Mouse (Mus musculus) limb, embryonic 14.5 days (tissue): ENCODE data around the gene Cdhr2. TPM values are rescaled to one million over a fixed set of nuclear protein-coding genes. Genes with fewer than 3 reads are reported as not detected.

ENCODE experiments used
- ATAC-seq: fragments of 200-750 bp; cut with Nextera tagmentation; 2 replicates; pipeline ENCODE4 v1.8.0; 2017; ENCODE audit warnings: low read depth, moderate number of reproducible peaks, moderate TSS enrichment; ENCODE audit not compliant: low FRiP score
- DNase-seq: peaks from one replicate; pipeline ENCODE4 v3.0.0-alpha.2; 2015; ENCODE audit warnings: low spot score
- H3K27ac ChIP-seq: fragments of 300-500 bp; sonication (generic); replicated peaks from 2 replicates; pipeline ENCODE4 v1.5.1; 2014; ENCODE audit warnings: low read depth, mild to moderate bottlenecking, low read length, moderate library complexity, mixed read lengths
- H3K27me3 ChIP-seq: fragments of 300-500 bp; sonication (generic); 2 replicates; pipeline ENCODE4 v1.6.1; 2014; ENCODE audit warnings: low read length, mixed read lengths; ENCODE audit not compliant: control insufficient read depth, insufficient read depth
- H3K36me3 ChIP-seq: fragments of 300-500 bp; sonication (generic); 2 replicates; pipeline ENCODE4 v1.6.1; 2014; ENCODE audit warnings: mild to moderate bottlenecking, low read length, moderate library complexity, mixed read lengths; ENCODE audit not compliant: control insufficient read depth, insufficient read depth
- H3K4me1 ChIP-seq: fragments of 300-500 bp; sonication (generic); 2 replicates; pipeline ENCODE4 v1.6.1; 2014; ENCODE audit warnings: antibody characterized with exemption, low read length, mixed read lengths; ENCODE audit not compliant: control insufficient read depth, insufficient read depth
- H3K4me2 ChIP-seq: fragments of 300-500 bp; sonication (generic); replicated peaks from 2 replicates; pipeline ENCODE4 v1.6.1; 2014; ENCODE audit warnings: low read depth, mild to moderate bottlenecking, low read length, moderate library complexity; ENCODE audit not compliant: severe bottlenecking
- H3K4me3 ChIP-seq: fragments of 300-500 bp; sonication (generic); replicated peaks from 2 replicates; pipeline ENCODE4 v1.5.1; 2014; ENCODE audit warnings: low read length
- H3K9ac ChIP-seq: fragments of 300-500 bp; sonication (generic); 2 replicates; pipeline ENCODE4 v1.6.1; 2014; ENCODE audit warnings: mild to moderate bottlenecking, low read depth, low read length, moderate library complexity; ENCODE audit not compliant: severe bottlenecking
- H3K9me3 ChIP-seq: fragments of 300-500 bp; sonication (generic); 2 replicates; pipeline ENCODE4 v1.6.1; 2016; ENCODE audit warnings: low read length; ENCODE audit not compliant: control insufficient read depth
- POLR2A ChIP-seq: fragments of 200-500 bp; IDR thresholded peaks from 2 replicates; pipeline ENCODE4 v1.8.0; 2012; ENCODE audit warnings: inconsistent platforms, mild to moderate bottlenecking, moderate library complexity, borderline replicate concordance; ENCODE audit not compliant: insufficient read depth, insufficient read length; ENCODE audit errors: extremely low read depth
- WGBS: fragments of 180-500 bp; shearing (Covaris S2); extraction: QIAGEN DNeasy Blood & Tissue Kit; methylation state at CpG from one replicate; pipeline ENCODE4 v1.1.7; 2014; 5-methylcytosine and 5-hydroxymethylcytosine counted together
- polyA plus RNA-seq, 2 experiments: library from polyadenylated mRNA; depleted of rRNA in 1 of 2; stranded (reverse) in 1 of 2; unstranded in 1 of 2; fragments of >200 nt; fragmentation: Nextera tagmentation in 1 of 2; extraction: Ambion mirVana in 1 of 2; gene quantifications; 2 replicates each; pipeline versions ENCODE4 v1.2.1 to v1.2.3; 2012 to 2014

Cdhr2 gene
- polyA plus RNA-seq, 2 experiments = 0.06 TPM

GRCm38 (mm10) chr13:54765281-54766191 is 64.3 kb downstream of the Cdhr2 start:
- Histone ChIP-seq H3K27ac (no peak overlapping the region), H3K4me2 (peak overlapping the region; percentile 42), H3K9ac (no peak overlapping the region), H3K36me3 (no peaks in the 10 kb centered on the region), H3K9me3 (no peaks in the 10 kb centered on the region), H3K4me1 (peaks cover 2% of the 10 kb centered on the region; the same call in 1 of the 2 replicates), H3K27me3 (peaks cover 44% of the 10 kb centered on the region), H3K4me3 (peak overlapping the region; percentile 32)
- 5% methylated on average over 41 of the region's 44 CpGs for whole genome bisulfite sequencing
- DNase-seq (no peak), ATAC-seq (no peak)
- no peak for TF ChIP-seq POLR2A

GRCm38 (mm10) chr13:54766192-54766768 is 65.0 kb downstream of the Cdhr2 start, which contains the start of gene Sncb:
Sncb (minus strand) TSS chr13:54766595.
- DNase-seq = no peak
- peaks cover 44% of the 10 kb centered on the region for H3K27me3 ChIP-seq
- no peak for ATAC-seq

GRCm38 (mm10) chr13:54767012-54767411 is 65.8 kb downstream of the Cdhr2 start:
- Histone ChIP-seq H3K9me3 (no peaks in the 10 kb centered on the region), H3K4me1 (peaks cover 2% of the 10 kb centered on the region; the same call in 1 of the 2 replicates), H3K27ac (no peak overlapping the region), H3K4me2 (no peak overlapping the region), H3K36me3 (no peaks in the 10 kb centered on the region), H3K4me3 (no peak overlapping the region), H3K27me3 (peaks cover 44% of the 10 kb centered on the region), H3K9ac (no peak overlapping the region)
- TF ChIP-seq POLR2A = no peak
- 62% methylated on average over 4 of the region's 4 CpGs for WGBS
- DNase-seq (no peak), ATAC-seq (no peak)

More at GRCm38 (mm10) chr13:54766192-54766768, 65.0 kb downstream of the Cdhr2 start, which contains the start of gene Sncb:
- Histone ChIP-seq H3K4me1 (peaks cover 2% of the 10 kb centered on the region; the same call in 1 of the 2 replicates), H3K4me3 (peak within 1 kb of the TSS; percentile 32), H3K27ac (no peak within 1 kb of the TSS), H3K36me3 (no peaks in the 10 kb centered on the region), H3K4me2 (peak within 1 kb of the TSS; percentile 42), H3K9me3 (no peaks in the 10 kb centered on the region), H3K9ac (no peak within 1 kb of the TSS)
- under 1% methylated on average over 35 of the region's 35 CpGs for WGBS
- TF ChIP-seq POLR2A = no peak

- H3K9ac ChIP-seq = no peak overlapping the region
- DNase-seq (peak; percentile 58), ATAC-seq (no peak)
- H3K4me2 ChIP-seq = no peak overlapping the region
- H3K27ac ChIP-seq = no peak overlapping the region
- H3K27me3 ChIP-seq = no peaks in the 10 kb centered on the region
- H3K4me3 ChIP-seq = no peak overlapping the region
- 79% methylated on average over 3 of the region's 3 CpGs for WGBS
- no peaks in the 10 kb centered on the region for H3K9me3 ChIP-seq
- no peak for TF ChIP-seq POLR2A
- H3K36me3 ChIP-seq = no peaks in the 10 kb centered on the region
- H3K4me1 ChIP-seq = no peaks in the 10 kb centered on the region
These were observed 79.3 kb downstream of the Cdhr2 start for GRCm38 (mm10) chr13:54780592-54780991.

DNA sequence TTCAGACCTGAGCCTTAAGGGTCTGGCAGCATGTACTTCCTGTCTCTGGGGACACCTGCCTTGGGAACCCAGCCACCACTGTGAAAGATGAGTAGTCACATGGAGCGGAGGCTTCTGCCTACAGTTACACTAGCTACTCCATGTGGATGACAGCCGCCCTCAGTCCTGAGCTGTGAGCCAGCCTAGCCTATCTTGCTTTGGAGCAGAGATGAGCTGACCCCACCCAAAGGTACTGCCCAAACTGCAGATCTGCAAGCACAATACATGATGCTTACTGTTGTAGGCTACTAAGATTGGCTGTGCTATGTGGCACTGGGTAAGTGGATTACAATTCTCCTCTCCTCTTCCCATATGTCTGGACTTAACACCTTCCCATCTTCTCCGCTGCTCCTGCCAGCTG is 79.8 kb downstream of the Cdhr2 start:
- H3K27me3 ChIP-seq = no peaks in the 10 kb centered on the region
- H3K4me3 ChIP-seq = no peak overlapping the region
- no peak for TF ChIP-seq POLR2A
- no peak for ATAC-seq
- no peaks in the 10 kb centered on the region for H3K9me3 ChIP-seq
- H3K4me2 ChIP-seq = no peak overlapping the region
- no peak overlapping the region for H3K9ac ChIP-seq
- H3K27ac ChIP-seq = no peak overlapping the region
- no peaks in the 10 kb centered on the region for H3K36me3 ChIP-seq
- 83% methylated on average over 3 of the region's 3 CpGs for WGBS
- DNase-seq = no peak
- no peaks in the 10 kb centered on the region for H3K4me1 ChIP-seq
